Mouse (Mus musculus): ENCODE results near the gene Tusc2. TPM values are rescaled to one million over a fixed set of nuclear protein-coding genes. Genes with fewer than 3 reads are reported as not detected.

Gene Tusc2
- total RNA-seq (2014; rRNA removed; ENCODE audit: low replicate concordance) (38.6 and 51.2 TPM in 2 replicates), polyA plus RNA-seq (2015; fragmentation: Nextera tagmentation; extraction: Ambion mirVana) (37.0 and 38.8 TPM in 2 replicates)

GRCm38 (mm10) chr9:107563029-107563581, at the start of gene Tusc2:
Tusc2 (plus strand) TSS chr9:107563255.
- Histone ChIP-seq H3K9ac (replicated peaks; ENCODE audit: low read depth, low read length) (peak within 1 kb of the TSS; percentile 69), H3K4me2 (ENCODE audit: low read depth, low read length) (peak within 1 kb of the TSS; percentile 83), H3K4me3 (ENCODE audit: low read depth, low read length) (peak within 1 kb of the TSS; percentile 69), H3K9me3 (replicated peaks; ENCODE audit: control insufficient read depth, low read length) (no peaks in the 10 kb centered on the region), H3K27ac (ENCODE audit: low read depth) (peak within 1 kb of the TSS; percentile 79), H3K27me3 (ENCODE audit: control insufficient read depth, insufficient read depth, low read length) (no peaks in the 10 kb centered on the region), H3K4me1 (ENCODE audit: control insufficient read depth, insufficient read depth) (peaks cover 14% of the 10 kb centered on the region), H3K36me3 (replicated peaks; ENCODE audit: control insufficient read depth, insufficient read depth, low read length) (peaks cover 49% of the 10 kb centered on the region)
- WGBS = 2% methylated on average over 41 of the region's 46 CpGs
- ATAC-seq (ENCODE audit: insufficient read depth, low read depth) (peak; percentile 89), DNase-seq (ENCODE audit: low spot score) (peak; percentile 97)
- TF ChIP-seq EP300 (IDR thresholded peaks at IDR 0.05; ENCODE audit: low read depth) (no peak), CTCF (IDR thresholded peaks at IDR 0.05; ENCODE audit: low read depth) (no peak)

- 29% methylated on average over 14 of the region's 14 CpGs for WGBS
- Histone ChIP-seq H3K4me3 (ENCODE audit: low read depth, low read length) (no peak overlapping the region), H3K27ac (ENCODE audit: low read depth) (no peak overlapping the region), H3K27me3 (ENCODE audit: control insufficient read depth, insufficient read depth, low read length) (0 out of 2 replicates have a peak, but pooled peaks cover 3% of the 10 kb centered on the region), H3K4me1 (ENCODE audit: control insufficient read depth, insufficient read depth) (no peaks in the 10 kb centered on the region), H3K9ac (replicated peaks; ENCODE audit: low read depth, low read length) (no peak overlapping the region), H3K9me3 (replicated peaks; ENCODE audit: control insufficient read depth, low read length) (no peaks in the 10 kb centered on the region), H3K36me3 (replicated peaks; ENCODE audit: control insufficient read depth, insufficient read depth, low read length) (no peaks in the 10 kb centered on the region), H3K4me2 (ENCODE audit: low read depth, low read length) (no peak overlapping the region)
- ATAC-seq (ENCODE audit: insufficient read depth, low read depth) (peak; percentile 35; the same call in 1 of the 2 replicates), DNase-seq (ENCODE audit: low spot score) (peak; percentile 43)
- TF ChIP-seq CTCF (IDR thresholded peaks at IDR 0.05; ENCODE audit: low read depth) (peak; percentile 100), EP300 (IDR thresholded peaks at IDR 0.05; ENCODE audit: low read depth) (no peak)
These were observed 48.6 kb upstream of the Tusc2 start for GRCm38 (mm10) chr9:107514303-107514955.

DNA sequence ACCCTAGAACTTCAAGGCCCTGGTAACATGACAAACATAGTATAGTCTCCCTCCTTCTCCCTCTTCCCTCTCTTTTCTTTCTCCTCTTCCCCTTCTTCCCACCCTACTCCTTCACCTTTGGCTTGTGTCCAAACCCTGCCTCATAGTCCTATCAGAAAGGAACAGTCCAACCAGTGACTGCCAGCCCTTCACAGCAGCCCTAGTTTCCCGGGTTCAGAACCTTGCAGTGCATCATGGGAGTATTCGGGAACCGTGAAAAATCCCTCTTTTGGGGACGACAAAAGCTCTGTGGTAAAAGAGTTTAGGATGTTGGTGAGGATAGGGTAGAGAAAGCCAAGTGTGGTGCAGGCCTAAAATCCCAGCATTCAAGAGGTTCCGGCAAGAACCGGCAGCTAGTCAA, 42.7 kb upstream of the Tusc2 start:
- ATAC-seq (ENCODE audit: insufficient read depth, low read depth) = no peak
- Histone ChIP-seq H3K4me3 (ENCODE audit: low read depth, low read length) (no peak overlapping the region), H3K9ac (replicated peaks; ENCODE audit: low read depth, low read length) (no peak overlapping the region), H3K4me2 (ENCODE audit: low read depth, low read length) (no peak overlapping the region), H3K36me3 (replicated peaks; ENCODE audit: control insufficient read depth, insufficient read depth, low read length) (no peaks in the 10 kb centered on the region), H3K4me1 (ENCODE audit: control insufficient read depth, insufficient read depth) (no peaks in the 10 kb centered on the region), H3K9me3 (replicated peaks; ENCODE audit: control insufficient read depth, low read length) (no peaks in the 10 kb centered on the region), H3K27me3 (ENCODE audit: control insufficient read depth, insufficient read depth, low read length) (peaks cover 5% of the 10 kb centered on the region; the same call in 1 of the 2 replicates), H3K27ac (ENCODE audit: low read depth) (no peak overlapping the region)
- 64% methylated on average over 6 of the region's 6 CpGs for WGBS
- DNase-seq (ENCODE audit: low spot score) = no peak
- no peak for TF ChIP-seq CTCF (IDR thresholded peaks at IDR 0.05; ENCODE audit: low read depth)
- no peak for TF ChIP-seq EP300 (IDR thresholded peaks at IDR 0.05; ENCODE audit: low read depth)

DNA sequence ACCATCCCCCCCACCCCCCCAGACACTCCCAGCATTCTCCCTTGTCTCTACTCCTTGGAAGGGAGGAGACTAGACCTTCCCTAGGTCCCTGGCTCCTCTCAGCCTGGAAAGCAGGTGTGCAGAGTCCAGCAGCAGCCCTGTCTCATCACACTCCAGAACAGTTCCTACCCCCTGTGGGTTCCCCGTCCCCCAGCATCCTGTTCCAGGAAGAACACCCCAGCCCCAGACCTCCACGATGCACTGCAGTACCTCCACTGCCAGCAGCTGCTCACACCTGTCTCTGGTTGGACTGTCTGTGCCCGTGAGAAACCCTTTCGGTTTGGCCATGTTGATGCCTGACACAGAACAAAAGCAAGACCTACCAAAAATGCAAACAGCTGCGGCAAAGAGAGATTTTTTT, 41.9 kb upstream of the Tusc2 start:
- WGBS = 59% methylated on average over 5 of the region's 5 CpGs
- DNase-seq (ENCODE audit: low spot score) (no peak), ATAC-seq (ENCODE audit: insufficient read depth, low read depth) (no peak)
- TF ChIP-seq CTCF (IDR thresholded peaks at IDR 0.05; ENCODE audit: low read depth) = no peak
- no peak for TF ChIP-seq EP300 (IDR thresholded peaks at IDR 0.05; ENCODE audit: low read depth)
- Histone ChIP-seq H3K27ac (ENCODE audit: low read depth) (no peak overlapping the region; the same call in 1 of the 2 replicates), H3K27me3 (ENCODE audit: control insufficient read depth, insufficient read depth, low read length) (peaks cover 12% of the 10 kb centered on the region), H3K9me3 (replicated peaks; ENCODE audit: control insufficient read depth, low read length) (no peaks in the 10 kb centered on the region), H3K9ac (replicated peaks; ENCODE audit: low read depth, low read length) (no peak overlapping the region), H3K4me2 (ENCODE audit: low read depth, low read length) (peak overlapping the region; percentile 38; the same call in 1 of the 2 replicates), H3K36me3 (replicated peaks; ENCODE audit: control insufficient read depth, insufficient read depth, low read length) (no peaks in the 10 kb centered on the region), H3K4me3 (ENCODE audit: low read depth, low read length) (peak overlapping the region; percentile 3; the same call in 1 of the 2 replicates), H3K4me1 (ENCODE audit: control insufficient read depth, insufficient read depth) (0 out of 2 replicates have a peak, but pooled peaks cover under 1% of the 10 kb centered on the region)

DNA sequence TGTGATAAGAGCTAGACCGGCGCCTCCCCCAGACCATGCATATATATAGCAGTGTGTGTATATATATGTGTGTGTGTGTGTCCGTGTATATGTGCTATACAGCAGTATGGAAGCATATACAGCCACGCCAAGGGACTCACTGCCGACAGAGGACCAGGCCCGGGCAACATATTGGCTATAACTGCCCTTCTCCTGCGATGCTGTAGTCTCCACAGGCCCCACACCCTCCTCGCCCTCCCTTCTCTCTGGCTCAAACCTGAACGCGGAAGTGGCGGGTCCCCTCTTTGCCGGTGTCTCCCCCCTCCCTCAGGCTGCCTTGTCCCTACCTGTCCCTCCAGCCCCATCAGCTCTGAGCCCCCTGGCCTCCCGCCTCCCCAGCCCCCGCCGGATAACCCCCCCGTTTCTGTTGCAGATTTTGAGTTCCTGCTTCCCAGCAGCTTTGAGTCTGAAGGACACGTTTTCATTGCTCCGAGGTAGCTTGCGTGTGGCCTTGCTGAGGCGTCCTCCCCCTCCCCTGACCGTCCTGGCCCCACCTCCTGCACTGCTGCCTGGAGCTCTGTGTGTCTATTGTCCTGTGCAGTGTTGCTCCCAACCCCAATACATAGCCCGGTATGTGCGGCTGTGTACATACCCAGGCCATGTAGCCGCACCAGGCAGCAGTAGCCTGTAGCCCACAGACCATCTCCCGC, 41.2 kb upstream of the Tusc2 start:
- WGBS = 28% methylated on average over 25 of the region's 25 CpGs
- Histone ChIP-seq H3K9ac (replicated peaks; ENCODE audit: low read depth, low read length) (no peak overlapping the region), H3K27me3 (ENCODE audit: control insufficient read depth, insufficient read depth, low read length) (peaks cover 19% of the 10 kb centered on the region), H3K9me3 (replicated peaks; ENCODE audit: control insufficient read depth, low read length) (no peaks in the 10 kb centered on the region), H3K4me1 (ENCODE audit: control insufficient read depth, insufficient read depth) (peaks cover 5% of the 10 kb centered on the region; the same call in 1 of the 2 replicates), H3K4me2 (ENCODE audit: low read depth, low read length) (peak overlapping the region; percentile 38), H3K36me3 (replicated peaks; ENCODE audit: control insufficient read depth, insufficient read depth, low read length) (no peaks in the 10 kb centered on the region), H3K27ac (ENCODE audit: low read depth) (no peak overlapping the region; the same call in 1 of the 2 replicates), H3K4me3 (ENCODE audit: low read depth, low read length) (peak overlapping the region; percentile 3; the same call in 1 of the 2 replicates)
- DNase-seq (ENCODE audit: low spot score) = no peak
- TF ChIP-seq CTCF (IDR thresholded peaks at IDR 0.05; ENCODE audit: low read depth) (no peak), EP300 (IDR thresholded peaks at IDR 0.05; ENCODE audit: low read depth) (no peak)
- ATAC-seq (ENCODE audit: insufficient read depth, low read depth) = peak; percentile 30; the same call in 1 of the 2 replicates
